Mouse (Mus musculus) stomach, embryonic 16.5 days (tissue): ENCODE results near the gene Irak3. TPM values are rescaled to one million over a fixed set of nuclear protein-coding genes. Genes with fewer than 3 reads are reported as not detected.
A peak's percentile ranks its signal among the peaks of the same experiment; 100 is the strongest.
"Not testable (repeated sequence)": the region's sequence is repeated elsewhere in the genome, so short reads cannot be mapped to it uniquely, and the experiment has no call there.

Source experiments
- ATAC-seq: fragments of 200-750 bp; cut with Nextera tagmentation; 2 replicates; pipeline ENCODE4 v1.8.0; 2017; ENCODE audit warnings: moderate number of reproducible peaks, moderate TSS enrichment; ENCODE audit not compliant: insufficient read depth, low FRiP score
- H3K27ac ChIP-seq: fragments of 300-500 bp; sonication (generic); 2 replicates; pipeline ENCODE4 v1.5.1; 2014; ENCODE audit warnings: low read length
- H3K27me3 ChIP-seq: fragments of 300-500 bp; sonication (generic); 2 replicates; pipeline ENCODE4 v1.6.1; 2014; ENCODE audit warnings: low read length, control low read depth, mixed read lengths; ENCODE audit not compliant: control insufficient read depth, insufficient read depth
- H3K36me3 ChIP-seq: fragments of 300-500 bp; sonication (generic); 2 replicates; pipeline ENCODE4 v1.6.1; 2014; ENCODE audit warnings: low read length; ENCODE audit not compliant: control insufficient read depth, insufficient read depth
- H3K4me1 ChIP-seq: fragments of 300-500 bp; sonication (generic); 2 replicates; pipeline ENCODE4 v1.6.1; 2014; ENCODE audit warnings: low read length, control low read depth, mixed read lengths; ENCODE audit not compliant: control insufficient read depth, insufficient read depth
- H3K4me2 ChIP-seq: fragments of 300-500 bp; sonication (generic); 2 replicates; pipeline ENCODE4 v1.6.1; 2014; ENCODE audit warnings: low read depth, low read length, mixed read lengths
- H3K4me3 ChIP-seq: fragments of 300-500 bp; sonication (generic); replicated peaks from 2 replicates; pipeline ENCODE4 v1.5.1; 2014; ENCODE audit warnings: mild to moderate bottlenecking, low read length
- H3K9ac ChIP-seq: fragments of 300-500 bp; sonication (generic); 2 replicates; pipeline ENCODE4 v1.6.1; 2014; ENCODE audit warnings: low read length
- H3K9me3 ChIP-seq: fragments of 300-500 bp; sonication (generic); replicated peaks from 2 replicates; pipeline ENCODE4 v1.6.1; 2016; ENCODE audit warnings: low read length, control low read depth; ENCODE audit not compliant: control insufficient read depth
- whole genome bisulfite sequencing: fragments of 180-500 bp; shearing (Covaris S2); extraction: QIAGEN DNeasy Blood & Tissue Kit; methylation state at CpG from one replicate; pipeline ENCODE4 v1.1.7; 2014; 5-methylcytosine and 5-hydroxymethylcytosine counted together
- polyA plus RNA-seq: library from polyadenylated mRNA; unstranded; fragments of >200 nt; fragmentation: Nextera tagmentation; extraction: Ambion mirVana; gene quantifications from 2 replicates; pipeline ENCODE4 v1.2.1, GENCODE M21; 2015

Gene Irak3
- polyA plus RNA-seq, 1 experiment from 2014 or later, result 1.1 TPM

DNA sequence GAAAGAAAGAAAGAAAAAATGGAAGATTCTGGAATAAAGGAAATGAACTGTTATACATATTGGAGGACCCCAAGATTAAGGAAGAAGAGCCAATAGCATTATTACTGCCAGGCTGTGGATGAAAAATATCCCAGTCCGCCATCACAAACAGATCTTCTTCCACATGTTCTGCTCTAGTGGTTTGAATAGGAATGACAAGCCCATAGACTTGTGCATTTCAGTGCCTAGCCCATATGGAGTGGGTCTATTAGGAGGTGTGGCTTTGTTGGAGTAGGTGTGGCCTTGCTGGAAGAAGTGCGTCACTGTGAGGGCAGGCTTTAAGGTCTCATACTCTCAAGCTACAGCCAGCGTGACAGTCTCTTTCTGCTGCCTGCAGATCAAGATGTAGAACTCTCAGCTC, 78.2 kb downstream of the Irak3 start:
- Histone ChIP-seq H3K4me1 (no peaks in the 10 kb centered on the region), H3K27me3 (no peaks in the 10 kb centered on the region), H3K4me3 (no peak overlapping the region), H3K9me3 (no peaks in the 10 kb centered on the region), H3K9ac (no peak overlapping the region), H3K4me2 (no peak overlapping the region), H3K36me3 (no peaks in the 10 kb centered on the region), H3K27ac (no peak overlapping the region)
- 89% methylated on average over 3 of the region's 3 CpGs for WGBS
- no peak for ATAC-seq

DNA sequence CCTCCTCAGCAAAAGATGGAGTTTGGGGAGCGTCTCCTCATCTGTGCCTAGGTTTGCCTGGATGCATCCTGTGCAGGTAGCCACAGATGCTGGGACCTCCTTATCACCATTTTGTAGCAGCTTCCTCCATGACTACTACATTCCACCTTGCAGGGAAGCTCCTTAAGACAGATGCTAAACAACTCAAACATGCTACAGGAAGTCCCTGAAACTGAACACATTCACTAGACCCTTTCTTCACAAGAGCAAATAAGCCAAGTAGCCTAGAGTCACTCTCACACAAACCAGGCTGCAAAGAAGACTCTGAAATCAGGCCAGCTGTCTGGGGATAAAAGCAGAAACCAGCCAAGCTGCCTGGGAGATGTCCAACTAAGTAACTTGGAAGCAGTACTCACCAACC, 86.7 kb downstream of the Irak3 start:
- 90% methylated on average over 1 of the region's 1 CpGs for WGBS
- Histone ChIP-seq H3K4me2 (no peak overlapping the region), H3K9ac (no peak overlapping the region), H3K4me1 (peaks cover 3% of the 10 kb centered on the region; the same call in 1 of the 2 replicates), H3K27me3 (no peaks in the 10 kb centered on the region), H3K27ac (no peak overlapping the region), H3K9me3 (no peaks in the 10 kb centered on the region), H3K36me3 (no peaks in the 10 kb centered on the region), H3K4me3 (no peak overlapping the region)
- no peak for ATAC-seq

GRCm38 (mm10) chr10:120114493-120114892, 87.4 kb downstream of the Irak3 start:
- H3K4me3 ChIP-seq, result no peak overlapping the region
- H3K27me3 ChIP-seq, result no peaks in the 10 kb centered on the region
- no peaks in the 10 kb centered on the region for H3K9me3 ChIP-seq
- no peak overlapping the region for H3K27ac ChIP-seq
- WGBS, result 54% methylated on average over 7 of the region's 7 CpGs
- no peaks in the 10 kb centered on the region for H3K36me3 ChIP-seq
- H3K9ac ChIP-seq, result no peak overlapping the region
- no peak for ATAC-seq
- no peak overlapping the region for H3K4me2 ChIP-seq
- H3K4me1 ChIP-seq, result peaks cover 3% of the 10 kb centered on the region; the same call in 1 of the 2 replicates

DNA sequence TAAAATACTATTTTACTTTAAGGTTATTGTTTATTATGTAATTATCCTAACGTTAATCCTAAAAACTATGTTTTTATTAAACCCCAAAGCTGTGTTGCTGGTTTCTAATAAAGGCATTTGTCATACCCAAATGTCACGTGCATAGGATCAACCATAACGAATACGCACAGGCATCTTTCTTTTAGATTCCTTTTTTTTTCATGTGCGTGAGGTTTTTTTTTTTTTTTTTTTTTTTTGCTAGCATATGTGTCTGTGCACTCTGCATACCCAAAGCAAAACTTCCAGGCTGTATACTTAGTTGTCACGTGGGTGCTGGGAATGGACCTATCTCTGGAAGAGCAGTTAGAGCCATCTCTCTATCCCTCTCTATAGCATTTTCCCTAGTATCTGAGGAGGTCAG, 88.0 kb downstream of the Irak3 start:
- Histone ChIP-seq H3K36me3 (no peaks in the 10 kb centered on the region), H3K4me2 (no peak overlapping the region), H3K4me3 (no peak overlapping the region), H3K27ac (no peak overlapping the region), H3K4me1 (peaks cover 3% of the 10 kb centered on the region; the same call in 1 of the 2 replicates), H3K9me3 (no peaks in the 10 kb centered on the region), H3K27me3 (no peaks in the 10 kb centered on the region), H3K9ac (no peak overlapping the region)
- ATAC-seq, result no peak
- 81% methylated on average over 6 of the region's 6 CpGs for WGBS

- ATAC-seq, H3K9ac ChIP-seq, H3K36me3 ChIP-seq, H3K4me1 ChIP-seq, H3K9me3 ChIP-seq, H3K27me3 ChIP-seq, H3K27ac ChIP-seq: not testable (repeated sequence)
- Histone ChIP-seq H3K4me2 (peak overlapping the region; percentile 66), H3K4me3 (peak overlapping the region; percentile 75)
- 66% methylated on average over 9 of the region's 9 CpGs for WGBS
These were observed 88.4 kb downstream of the Irak3 start for GRCm38 (mm10) chr10:120113482-120113881.

DNA sequence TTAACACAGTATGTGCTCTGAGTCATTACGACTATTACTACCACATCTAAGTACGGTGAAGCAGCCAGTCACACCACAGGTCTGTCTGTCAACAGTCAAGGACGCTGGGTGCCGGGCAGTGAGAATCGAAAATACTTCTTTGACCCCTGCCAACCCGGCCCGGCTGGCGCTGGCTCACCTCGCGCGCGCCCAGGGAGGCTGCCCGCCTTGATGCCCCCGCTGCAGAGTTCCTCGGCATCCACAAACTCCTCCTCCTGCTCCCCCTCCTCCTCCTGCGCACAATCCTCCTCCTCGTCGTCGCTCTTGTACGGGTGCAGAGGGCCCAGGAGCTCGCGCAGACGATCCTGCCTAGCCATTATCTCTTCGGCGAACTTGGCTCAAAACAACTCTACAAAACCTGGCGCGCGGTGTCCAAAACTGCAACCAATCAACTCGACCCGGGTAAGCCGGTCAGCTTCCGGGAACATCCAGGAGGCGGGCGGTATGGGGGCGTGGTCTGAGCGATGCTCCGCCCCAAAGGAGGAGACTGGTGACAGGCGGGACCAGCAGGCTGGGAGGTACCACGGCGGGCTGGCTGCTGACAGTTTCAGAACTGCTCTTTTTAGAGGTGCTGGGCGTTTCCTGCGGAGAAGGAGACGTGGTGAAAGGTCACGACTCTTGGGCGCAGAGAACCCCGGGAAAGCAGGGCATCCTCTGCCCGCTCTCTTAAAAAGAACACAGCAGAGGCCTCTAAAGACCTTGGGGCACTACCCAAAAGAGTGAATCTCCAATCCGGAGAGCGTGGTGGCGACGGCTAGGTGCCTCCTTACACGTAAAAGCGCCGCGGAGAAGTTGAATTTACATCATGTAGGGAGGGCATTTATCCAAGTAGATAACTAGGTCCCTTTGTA, 89.2 kb downstream of the Irak3 start, which contains the start of gene Helb:
Helb (minus strand) TSS at position 481 of the 890 bp plus-strand sequence.
- Histone ChIP-seq H3K9me3 (no peaks in the 10 kb centered on the region), H3K27me3 (no peaks in the 10 kb centered on the region), H3K4me3 (peak within 1 kb of the TSS; percentile 75), H3K4me1 (peaks cover 3% of the 10 kb centered on the region; the same call in 1 of the 2 replicates), H3K27ac (peak within 1 kb of the TSS; percentile 72; the same call in 1 of the 2 replicates), H3K9ac (peak within 1 kb of the TSS; percentile 79), H3K4me2 (peak within 1 kb of the TSS; percentile 70), H3K36me3 (no peaks in the 10 kb centered on the region)
- peak; percentile 100 for ATAC-seq
- WGBS, result under 1% methylated on average over 55 of the region's 55 CpGs

GRCm38 (mm10) chr10:120111691-120112319, 90.1 kb downstream of the Irak3 start:
- Histone ChIP-seq H3K9me3 (no peaks in the 10 kb centered on the region), H3K27me3 (no peaks in the 10 kb centered on the region), H3K9ac (no peak overlapping the region), H3K4me3 (peak overlapping the region; percentile 75), H3K27ac (no peak overlapping the region), H3K4me2 (peak overlapping the region; percentile 70), H3K36me3 (no peaks in the 10 kb centered on the region), H3K4me1 (peaks cover 3% of the 10 kb centered on the region; the same call in 1 of the 2 replicates)
- no peak for ATAC-seq
- WGBS, result 79% methylated on average over 3 of the region's 3 CpGs

GRCm38 (mm10) chr10:120100806-120101205, 101.1 kb downstream of the Irak3 start:
- WGBS, result 94% methylated on average over 1 of the region's 1 CpGs
- H3K4me2 ChIP-seq, result no peak overlapping the region
- H3K36me3 ChIP-seq, result peaks cover 22% of the 10 kb centered on the region; the same call in 1 of the 2 replicates
- H3K9me3 ChIP-seq, result no peaks in the 10 kb centered on the region
- no peak overlapping the region for H3K4me3 ChIP-seq
- H3K27me3 ChIP-seq, result no peaks in the 10 kb centered on the region
- no peak overlapping the region for H3K27ac ChIP-seq
- H3K9ac ChIP-seq, result no peak overlapping the region
- no peak for ATAC-seq
- H3K4me1 ChIP-seq, result no peaks in the 10 kb centered on the region

DNA sequence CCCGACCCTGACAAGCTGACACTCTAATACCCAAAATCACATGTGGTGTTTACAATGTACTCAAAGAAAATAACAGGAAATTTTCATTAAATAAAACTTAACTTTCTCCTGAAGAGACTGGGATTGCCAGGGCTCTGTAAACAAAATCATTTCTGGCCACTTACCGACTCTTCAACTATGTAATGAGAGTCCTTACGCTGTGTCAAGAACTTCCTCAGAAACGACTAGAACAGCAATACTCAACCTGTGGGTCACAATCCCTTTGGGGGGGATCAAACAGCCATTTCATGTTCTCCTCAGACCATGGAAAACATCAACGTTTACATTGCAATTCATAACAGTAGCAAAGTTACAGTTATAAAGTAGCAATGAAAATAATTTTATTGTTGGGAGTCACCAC, 104.4 kb downstream of the Irak3 start:
- ATAC-seq, result no peak
- Histone ChIP-seq H3K9me3 (0 out of 2 replicates have a peak, but pooled peaks cover 4% of the 10 kb centered on the region), H3K36me3 (peaks cover 13% of the 10 kb centered on the region; the same call in 1 of the 2 replicates), H3K4me3 (no peak overlapping the region), H3K4me1 (no peaks in the 10 kb centered on the region), H3K9ac (no peak overlapping the region), H3K4me2 (no peak overlapping the region), H3K27me3 (no peaks in the 10 kb centered on the region), H3K27ac (no peak overlapping the region)
- WGBS, result 73% methylated on average over 5 of the region's 5 CpGs
